Mouse (Mus musculus): ENCODE results near the gene Sparc.
"Not testable (repeated sequence)": the region's sequence is repeated elsewhere in the genome, so short reads cannot be mapped to it uniquely, and the experiment has no call there.

Sparc gene

GRCm38 (mm10) chr11:55438031-55438430 is 15.0 kb upstream of the Sparc start:
- no peak for DNase-seq (ENCODE audit: extremely low read depth, low read depth, low spot score)

GRCm38 (mm10) chr11:55436089-55436488 is 13.1 kb upstream of the Sparc start:
- DNase-seq (ENCODE audit: extremely low read depth, low read depth, low spot score): no peak

- DNase-seq (ENCODE audit: extremely low read depth, low read depth, low spot score): no peak
These were observed 10.0 kb upstream of the Sparc start for GRCm38 (mm10) chr11:55432981-55433380.

GRCm38 (mm10) chr11:55429973-55430372 is 7.0 kb upstream of the Sparc start:
- no peak for DNase-seq (ENCODE audit: extremely low read depth, low read depth, low spot score)

GRCm38 (mm10) chr11:55428186-55429012 is 5.4 kb upstream of the Sparc start:
- no peak for DNase-seq (ENCODE audit: extremely low read depth, low read depth, low spot score)

- no peak for DNase-seq (ENCODE audit: extremely low read depth, low read depth, low spot score)
These were observed 1.9 kb upstream of the Sparc start for GRCm38 (mm10) chr11:55424746-55425360.

- DNase-seq (ENCODE audit: extremely low read depth, low read depth, low spot score): no peak
These were observed 773 bp upstream of the Sparc start for GRCm38 (mm10) chr11:55423756-55424155.

- DNase-seq (ENCODE audit: extremely low read depth, low read depth, low spot score): no peak
These were observed 3.2 kb downstream of the Sparc start for GRCm38 (mm10) chr11:55419678-55420307.

- DNase-seq (ENCODE audit: extremely low read depth, low read depth, low spot score): no peak
These were observed 3.7 kb downstream of the Sparc start for GRCm38 (mm10) chr11:55419296-55419677.

GRCm38 (mm10) chr11:55418704-55419061 is 4.3 kb downstream of the Sparc start:
- DNase-seq (ENCODE audit: extremely low read depth, low read depth, low spot score): no peak

GRCm38 (mm10) chr11:55417898-55418703 is 4.9 kb downstream of the Sparc start:
- DNase-seq (ENCODE audit: extremely low read depth, low read depth, low spot score): no peak

GRCm38 (mm10) chr11:55416609-55417265 is 6.2 kb downstream of the Sparc start:
- DNase-seq (ENCODE audit: extremely low read depth, low read depth, low spot score): no peak

- DNase-seq (ENCODE audit: extremely low read depth, low read depth, low spot score): not testable (repeated sequence)
These were observed 7.3 kb downstream of the Sparc start for GRCm38 (mm10) chr11:55415731-55416130.

GRCm38 (mm10) chr11:55415036-55415704 is 7.8 kb downstream of the Sparc start:
- DNase-seq (ENCODE audit: extremely low read depth, low read depth, low spot score): no peak

- DNase-seq (ENCODE audit: extremely low read depth, low read depth, low spot score): no peak
These were observed 8.7 kb downstream of the Sparc start for GRCm38 (mm10) chr11:55414314-55414713.

GRCm38 (mm10) chr11:55413416-55413796 is 9.6 kb downstream of the Sparc start:
- no peak for DNase-seq (ENCODE audit: extremely low read depth, low read depth, low spot score)

GRCm38 (mm10) chr11:55412680-55413415 is 10.1 kb downstream of the Sparc start:
- no peak for DNase-seq (ENCODE audit: extremely low read depth, low read depth, low spot score)

GRCm38 (mm10) chr11:55412034-55412433 is 10.9 kb downstream of the Sparc start:
- no peak for DNase-seq (ENCODE audit: extremely low read depth, low read depth, low spot score)

GRCm38 (mm10) chr11:55410502-55410901 is 12.5 kb downstream of the Sparc start:
- no peak for DNase-seq (ENCODE audit: extremely low read depth, low read depth, low spot score)

- no peak for DNase-seq (ENCODE audit: extremely low read depth, low read depth, low spot score)
These were observed 13.0 kb downstream of the Sparc start for GRCm38 (mm10) chr11:55410005-55410404.

Measured in fat pad, adult 2 months (tissue).